Mouse (Mus musculus): ENCODE measurements around the gene Ncf2. TPM values are rescaled to one million over a fixed set of nuclear protein-coding genes. Genes with fewer than 3 reads are reported as not detected.

The Ncf2 gene
- polyA plus RNA-seq, 1 experiment = 112 TPM

- H3K4me3 ChIP-seq (replicated peaks; ENCODE audit: control insufficient read depth, low read depth, low read length) = no peak overlapping the region
- 88% methylated on average over 8 of the region's 8 CpGs for WGBS
- no peaks in the 10 kb centered on the region for H3K4me1 ChIP-seq (ENCODE audit: control insufficient read depth, insufficient read depth, low read length)
- TF ChIP-seq CTCF (IDR thresholded peaks at IDR 0.05; ENCODE audit: control insufficient read depth, insufficient read depth, low read length) (no peak), POLR2A (IDR thresholded peaks at IDR 0.05; ENCODE audit: borderline replicate concordance, control insufficient read depth, low read depth, low read length) (no peak)
- no peak overlapping the region for H3K27ac ChIP-seq (ENCODE audit: control insufficient read depth, insufficient read depth, low read depth, low read length, poor library complexity)
Observed at GRCm38 (mm10) chr1:152831003-152831402, 31.0 kb downstream of the Ncf2 start.

- 84% methylated on average over 5 of the region's 5 CpGs for WGBS
- H3K27ac ChIP-seq (ENCODE audit: control insufficient read depth, insufficient read depth, low read depth, low read length, poor library complexity) = no peak overlapping the region
- TF ChIP-seq CTCF (IDR thresholded peaks at IDR 0.05; ENCODE audit: control insufficient read depth, insufficient read depth, low read length) = no peak
- TF ChIP-seq POLR2A (IDR thresholded peaks at IDR 0.05; ENCODE audit: borderline replicate concordance, control insufficient read depth, low read depth, low read length) = no peak
- H3K4me3 ChIP-seq (replicated peaks; ENCODE audit: control insufficient read depth, low read depth, low read length) = no peak overlapping the region
- H3K4me1 ChIP-seq (ENCODE audit: control insufficient read depth, insufficient read depth, low read length) = no peaks in the 10 kb centered on the region
Observed at GRCm38 (mm10) chr1:152831619-152832018, 31.6 kb downstream of the Ncf2 start.

DNA sequence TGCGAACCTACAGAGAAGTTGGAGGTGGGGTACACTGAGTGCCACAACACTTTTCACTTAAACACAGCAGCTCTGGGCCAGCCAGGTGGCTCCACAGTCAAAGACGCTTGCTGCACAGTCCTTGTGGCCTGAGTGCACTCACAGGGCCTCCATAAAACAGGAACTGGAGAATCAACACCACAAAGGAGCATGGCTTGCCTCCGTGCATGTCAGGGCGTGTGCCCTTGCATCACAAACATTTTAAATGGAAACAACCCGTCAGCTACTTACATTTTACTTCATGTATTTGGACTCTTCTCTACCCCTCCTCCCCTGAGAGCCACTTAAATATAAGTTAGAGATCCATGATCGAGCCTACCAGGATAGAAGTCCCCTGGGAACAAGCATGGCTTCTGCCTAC, 32.3 kb downstream of the Ncf2 start:
- Histone ChIP-seq H3K27ac (ENCODE audit: control insufficient read depth, insufficient read depth, low read depth, low read length, poor library complexity) (no peak overlapping the region), H3K4me3 (replicated peaks; ENCODE audit: control insufficient read depth, low read depth, low read length) (no peak overlapping the region), H3K4me1 (ENCODE audit: control insufficient read depth, insufficient read depth, low read length) (no peaks in the 10 kb centered on the region)
- TF ChIP-seq CTCF (IDR thresholded peaks at IDR 0.05; ENCODE audit: control insufficient read depth, insufficient read depth, low read length) = no peak
- no peak for TF ChIP-seq POLR2A (IDR thresholded peaks at IDR 0.05; ENCODE audit: borderline replicate concordance, control insufficient read depth, low read depth, low read length)
- 43% methylated on average over 6 of the region's 6 CpGs for WGBS

GRCm38 (mm10) chr1:152835061-152835460, 35.1 kb downstream of the Ncf2 start:
- no peak overlapping the region for H3K27ac ChIP-seq (ENCODE audit: control insufficient read depth, insufficient read depth, low read depth, low read length, poor library complexity)
- TF ChIP-seq POLR2A (IDR thresholded peaks at IDR 0.05; ENCODE audit: borderline replicate concordance, control insufficient read depth, low read depth, low read length) (no peak), CTCF (IDR thresholded peaks at IDR 0.05; ENCODE audit: control insufficient read depth, insufficient read depth, low read length) (no peak)

GRCm38 (mm10) chr1:152838026-152838702, 38.2 kb downstream of the Ncf2 start:
- TF ChIP-seq CTCF (IDR thresholded peaks at IDR 0.05; ENCODE audit: control insufficient read depth, insufficient read depth, low read length) = no peak
- Histone ChIP-seq H3K27ac (ENCODE audit: control insufficient read depth, insufficient read depth, low read depth, low read length, poor library complexity) (no peak overlapping the region), H3K4me1 (ENCODE audit: control insufficient read depth, insufficient read depth, low read length) (no peaks in the 10 kb centered on the region), H3K4me3 (replicated peaks; ENCODE audit: control insufficient read depth, low read depth, low read length) (no peak overlapping the region)
- 36% methylated on average over 11 of the region's 11 CpGs for WGBS

More at GRCm38 (mm10) chr1:152835061-152835460, 35.1 kb downstream of the Ncf2 start:
- H3K4me1 ChIP-seq (ENCODE audit: control insufficient read depth, insufficient read depth, low read length) = no peaks in the 10 kb centered on the region
- 90% methylated on average over 3 of the region's 3 CpGs for WGBS
- no peak overlapping the region for H3K4me3 ChIP-seq (replicated peaks; ENCODE audit: control insufficient read depth, low read depth, low read length)

- TF ChIP-seq POLR2A (IDR thresholded peaks at IDR 0.05; ENCODE audit: borderline replicate concordance, control insufficient read depth, low read depth, low read length) (no peak), CTCF (IDR thresholded peaks at IDR 0.05; ENCODE audit: control insufficient read depth, insufficient read depth, low read length) (no peak)
- no peaks in the 10 kb centered on the region for H3K4me1 ChIP-seq (ENCODE audit: control insufficient read depth, insufficient read depth, low read length)
Observed at GRCm38 (mm10) chr1:152838841-152839240, 38.8 kb downstream of the Ncf2 start.

DNA sequence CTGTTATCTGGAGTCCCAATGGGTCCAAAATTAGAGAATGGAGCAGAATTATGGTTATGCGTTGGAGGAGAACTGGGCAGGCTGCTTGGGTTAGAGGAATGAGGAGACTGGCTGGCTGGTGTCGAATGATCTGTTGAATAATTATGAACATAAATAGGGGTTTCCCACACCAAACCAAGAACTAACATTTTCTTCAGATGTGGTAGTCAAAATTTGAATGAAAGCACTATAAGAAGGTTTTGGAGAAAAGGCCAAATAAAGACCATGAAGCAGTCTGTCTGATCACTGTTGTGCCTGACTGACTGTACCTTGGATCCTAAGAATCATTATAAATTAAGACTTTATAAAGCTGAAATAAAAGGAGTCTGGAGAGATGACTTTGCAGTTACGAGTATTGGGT, 40.3 kb downstream of the Ncf2 start:
- Histone ChIP-seq H3K4me1 (ENCODE audit: control insufficient read depth, insufficient read depth, low read length) (no peaks in the 10 kb centered on the region), H3K4me3 (replicated peaks; ENCODE audit: control insufficient read depth, low read depth, low read length) (no peak overlapping the region), H3K27ac (ENCODE audit: control insufficient read depth, insufficient read depth, low read depth, low read length, poor library complexity) (no peak overlapping the region)
- 78% methylated on average over 3 of the region's 3 CpGs for WGBS
- no peak for TF ChIP-seq CTCF (IDR thresholded peaks at IDR 0.05; ENCODE audit: control insufficient read depth, insufficient read depth, low read length)
- no peak for TF ChIP-seq POLR2A (IDR thresholded peaks at IDR 0.05; ENCODE audit: borderline replicate concordance, control insufficient read depth, low read depth, low read length)

More at GRCm38 (mm10) chr1:152838841-152839240, 38.8 kb downstream of the Ncf2 start:
- 95% methylated on average over 12 of the region's 12 CpGs for WGBS
- no peak overlapping the region for H3K4me3 ChIP-seq (replicated peaks; ENCODE audit: control insufficient read depth, low read depth, low read length)
- no peak overlapping the region for H3K27ac ChIP-seq (ENCODE audit: control insufficient read depth, insufficient read depth, low read depth, low read length, poor library complexity)

DNA sequence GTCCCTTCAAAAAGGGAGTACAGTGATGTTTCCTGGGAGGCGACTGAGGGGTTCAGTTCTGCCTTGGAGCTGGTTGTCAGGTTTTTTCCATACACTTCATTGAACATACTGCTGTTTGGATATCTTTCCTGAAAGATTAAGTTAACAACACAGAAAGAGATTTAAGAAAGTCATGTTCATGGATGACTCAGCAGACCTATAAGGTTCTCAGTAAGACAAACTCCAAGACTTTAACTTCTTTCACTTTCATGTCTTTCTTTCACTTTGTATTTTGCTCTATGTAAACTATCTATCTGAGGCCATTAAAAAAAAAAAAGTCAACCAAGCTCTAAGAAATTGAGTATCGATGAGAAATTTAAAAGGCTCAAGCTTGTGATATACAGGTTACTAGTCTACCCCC, 41.1 kb downstream of the Ncf2 start:
- H3K27ac ChIP-seq (ENCODE audit: control insufficient read depth, insufficient read depth, low read depth, low read length, poor library complexity) = no peak overlapping the region
- no peak overlapping the region for H3K4me3 ChIP-seq (replicated peaks; ENCODE audit: control insufficient read depth, low read depth, low read length)
- no peak for TF ChIP-seq POLR2A (IDR thresholded peaks at IDR 0.05; ENCODE audit: borderline replicate concordance, control insufficient read depth, low read depth, low read length)
- no peak for TF ChIP-seq CTCF (IDR thresholded peaks at IDR 0.05; ENCODE audit: control insufficient read depth, insufficient read depth, low read length)
- no peaks in the 10 kb centered on the region for H3K4me1 ChIP-seq (ENCODE audit: control insufficient read depth, insufficient read depth, low read length)
- WGBS = 89% methylated on average over 2 of the region's 2 CpGs

GRCm38 (mm10) chr1:152844634-152845033, 44.6 kb downstream of the Ncf2 start:
- H3K4me3 ChIP-seq (replicated peaks; ENCODE audit: control insufficient read depth, low read depth, low read length) = no peak overlapping the region
- no peaks in the 10 kb centered on the region for H3K4me1 ChIP-seq (ENCODE audit: control insufficient read depth, insufficient read depth, low read length)
- TF ChIP-seq CTCF (IDR thresholded peaks at IDR 0.05; ENCODE audit: control insufficient read depth, insufficient read depth, low read length) (no peak), POLR2A (IDR thresholded peaks at IDR 0.05; ENCODE audit: borderline replicate concordance, control insufficient read depth, low read depth, low read length) (no peak)
- no peak overlapping the region for H3K27ac ChIP-seq (ENCODE audit: control insufficient read depth, insufficient read depth, low read depth, low read length, poor library complexity)
- WGBS = 82% methylated on average over 1 of the region's 1 CpGs

Measured in bone marrow, adult 2 months (tissue).